In the genomic region with DNA sequence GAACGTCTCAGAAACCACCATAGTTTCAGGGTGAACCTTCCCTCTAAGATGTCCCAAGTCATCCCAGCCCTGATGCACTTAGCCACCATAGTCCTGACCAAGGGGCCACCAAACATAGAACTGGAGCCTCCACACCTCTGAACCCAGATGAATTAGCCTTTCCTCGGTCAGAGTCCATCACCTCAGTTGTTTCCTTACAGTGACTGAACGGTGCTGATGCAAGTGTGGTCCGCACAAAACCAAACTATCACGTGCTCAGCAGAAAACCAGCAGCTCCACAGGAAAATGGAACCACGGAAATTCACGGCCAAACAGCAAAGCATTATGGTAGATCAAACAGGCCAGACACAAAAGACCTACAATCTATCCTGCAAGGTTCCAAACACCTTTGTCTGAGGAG, we compare ENCODE assay signal across 14 mouse cellular contexts.
"Had no signal": no experiment of that assay in that cellular context is flagged by ENCODE, and none has a peak within 500 bp of the region (broad histone marks: within the 10 kb centered on the region; RNA-seq: fewer than 3 reads in every experiment).

No protein-coding gene starts in this region.

- H3K4me1 ChIP-seq: liver, embryonic 13.5 days; midbrain, embryonic 12.5 days had no signal

- H3K27ac ChIP-seq: kidney, postnatal 0 days; limb, embryonic 12.5 days; liver, embryonic 13.5 days; lung, embryonic 15.5 days; midbrain, embryonic 12.5 days had no signal

- H3K36me3 ChIP-seq: lung, embryonic 15.5 days; midbrain, embryonic 12.5 days had no signal

- DNase-seq: kidney, adult 9 months; kidney, postnatal 36 days; layer of hippocampus, adult 9-11 months; layer of hippocampus, postnatal 36 days; liver; liver, embryonic 13.5 days; liver, postnatal 0 days; thymus, adult 2 months; thymus, postnatal 4 days had no signal

- H3K4me3 ChIP-seq: limb, embryonic 12.5 days; liver, embryonic 13.5 days; lung, embryonic 15.5 days; midbrain, embryonic 12.5 days; neural tube, embryonic 13.5 days had no signal
